Mouse (Mus musculus): Measurements from ENCODE around the gene Tmem86b. TPM values are rescaled to one million over a fixed set of nuclear protein-coding genes. Genes with fewer than 3 reads are reported as not detected.

Gene Tmem86b
- polyA plus RNA-seq, 1 experiment: 83.0 TPM

- Histone ChIP-seq H3K36me3 (ENCODE audit: control insufficient read depth, insufficient read depth, low read length) (no peaks in the 10 kb centered on the region), H3K4me1 (ENCODE audit: control insufficient read depth, insufficient read depth, low read length) (no peaks in the 10 kb centered on the region), H3K4me3 (ENCODE audit: insufficient read depth, low read depth, low read length) (no peak overlapping the region), H3K27me3 (replicated peaks; ENCODE audit: control insufficient read depth, insufficient read depth, low read length) (no peaks in the 10 kb centered on the region), H3K27ac (ENCODE audit: insufficient read depth, low read depth, low read length) (no peak overlapping the region)
- DNase-seq: peak; percentile 61
- 65% methylated on average over 14 of the region's 14 CpGs for WGBS
- TF ChIP-seq CTCF (conservative IDR thresholded peaks at IDR 0.05; ENCODE audit: insufficient read depth, insufficient read length, low read depth, low read length) (no peak), POLR2A (IDR thresholded peaks at IDR 0.05; ENCODE audit: low read depth, low read length) (no peak)
Observed at GRCm38 (mm10) chr7:4613740-4614403, 17.4 kb downstream of the Tmem86b start.

DNA sequence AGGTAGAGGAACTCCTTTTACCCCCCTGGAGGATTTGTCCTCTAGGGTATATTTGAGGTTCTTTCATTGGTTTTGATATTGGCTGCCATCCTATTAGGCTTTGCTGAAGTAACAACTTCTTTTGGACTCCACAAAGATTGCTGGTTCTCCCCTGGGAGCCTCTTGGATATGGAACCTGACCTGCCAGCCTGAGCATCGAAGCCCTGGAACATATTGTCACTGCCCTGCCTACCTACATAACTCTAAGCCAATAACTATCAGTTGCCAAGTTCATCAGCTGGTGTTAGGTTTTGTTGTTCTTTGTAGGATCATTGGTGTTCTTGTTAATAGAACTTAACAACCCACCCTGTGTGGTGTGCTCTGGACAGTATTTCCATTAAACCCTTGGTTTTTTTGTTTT lies 18.3 kb downstream of the Tmem86b start:
- TF ChIP-seq CTCF (conservative IDR thresholded peaks at IDR 0.05; ENCODE audit: insufficient read depth, insufficient read length, low read depth, low read length) (no peak), POLR2A (IDR thresholded peaks at IDR 0.05; ENCODE audit: low read depth, low read length) (no peak)
- WGBS: 47% methylated on average over 1 of the region's 1 CpGs

GRCm38 (mm10) chr7:4612386-4612785 lies 18.8 kb downstream of the Tmem86b start:
- H3K4me1 ChIP-seq (ENCODE audit: control insufficient read depth, insufficient read depth, low read length): no peaks in the 10 kb centered on the region
- H3K36me3 ChIP-seq (ENCODE audit: control insufficient read depth, insufficient read depth, low read length): no peaks in the 10 kb centered on the region
- H3K27ac ChIP-seq (ENCODE audit: insufficient read depth, low read depth, low read length): no peak overlapping the region
- WGBS: 66% methylated on average over 8 of the region's 8 CpGs
- DNase-seq: no peak
- no peaks in the 10 kb centered on the region for H3K27me3 ChIP-seq (replicated peaks; ENCODE audit: control insufficient read depth, insufficient read depth, low read length)
- TF ChIP-seq POLR2A (IDR thresholded peaks at IDR 0.05; ENCODE audit: low read depth, low read length) (no peak), CTCF (conservative IDR thresholded peaks at IDR 0.05; ENCODE audit: insufficient read depth, insufficient read length, low read depth, low read length) (no peak)
- H3K4me3 ChIP-seq (ENCODE audit: insufficient read depth, low read depth, low read length): no peak overlapping the region

More for the DNA sequence above, 18.3 kb downstream of the Tmem86b start:
- H3K4me1 ChIP-seq (ENCODE audit: control insufficient read depth, insufficient read depth, low read length): no peaks in the 10 kb centered on the region
- DNase-seq: no peak
- H3K27ac ChIP-seq (ENCODE audit: insufficient read depth, low read depth, low read length): no peak overlapping the region
- no peak overlapping the region for H3K4me3 ChIP-seq (ENCODE audit: insufficient read depth, low read depth, low read length)
- no peaks in the 10 kb centered on the region for H3K27me3 ChIP-seq (replicated peaks; ENCODE audit: control insufficient read depth, insufficient read depth, low read length)
- no peaks in the 10 kb centered on the region for H3K36me3 ChIP-seq (ENCODE audit: control insufficient read depth, insufficient read depth, low read length)

- Histone ChIP-seq H3K4me3 (ENCODE audit: insufficient read depth, low read depth, low read length) (no peak overlapping the region), H3K27me3 (replicated peaks; ENCODE audit: control insufficient read depth, insufficient read depth, low read length) (no peaks in the 10 kb centered on the region), H3K4me1 (ENCODE audit: control insufficient read depth, insufficient read depth, low read length) (no peaks in the 10 kb centered on the region), H3K27ac (ENCODE audit: insufficient read depth, low read depth, low read length) (no peak overlapping the region), H3K36me3 (ENCODE audit: control insufficient read depth, insufficient read depth, low read length) (no peaks in the 10 kb centered on the region)
- TF ChIP-seq POLR2A (IDR thresholded peaks at IDR 0.05; ENCODE audit: low read depth, low read length) (no peak), CTCF (conservative IDR thresholded peaks at IDR 0.05; ENCODE audit: insufficient read depth, insufficient read length, low read depth, low read length) (no peak)
- DNase-seq: no peak
- 84% methylated on average over 12 of the region's 12 CpGs for WGBS
Observed at GRCm38 (mm10) chr7:4611921-4612341, 19.3 kb downstream of the Tmem86b start.

DNA sequence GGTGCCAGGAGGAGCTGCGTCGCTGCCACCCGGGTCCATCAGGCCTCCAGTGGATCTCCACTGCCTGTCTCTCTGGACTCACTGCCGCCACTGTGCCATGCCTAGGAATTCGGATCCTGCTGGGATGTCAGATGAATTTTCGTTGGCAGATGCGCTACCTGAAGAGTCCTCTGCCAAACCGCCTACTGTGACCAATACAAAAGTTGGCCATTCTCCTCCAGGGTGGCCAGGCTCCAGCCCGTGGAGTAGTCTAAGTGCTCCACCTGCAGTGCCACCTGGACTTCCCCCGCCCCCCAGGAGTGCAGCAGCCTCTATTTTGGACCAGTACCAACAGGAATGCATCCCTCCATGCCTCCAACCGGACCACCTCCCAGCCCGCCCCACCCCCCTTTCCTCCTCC lies 19.7 kb downstream of the Tmem86b start:
- Histone ChIP-seq H3K4me3 (ENCODE audit: insufficient read depth, low read depth, low read length) (no peak overlapping the region), H3K27ac (ENCODE audit: insufficient read depth, low read depth, low read length) (no peak overlapping the region), H3K36me3 (ENCODE audit: control insufficient read depth, insufficient read depth, low read length) (no peaks in the 10 kb centered on the region), H3K27me3 (replicated peaks; ENCODE audit: control insufficient read depth, insufficient read depth, low read length) (no peaks in the 10 kb centered on the region), H3K4me1 (ENCODE audit: control insufficient read depth, insufficient read depth, low read length) (no peaks in the 10 kb centered on the region)
- no peak for DNase-seq
- 88% methylated on average over 12 of the region's 12 CpGs for WGBS
- TF ChIP-seq CTCF (conservative IDR thresholded peaks at IDR 0.05; ENCODE audit: insufficient read depth, insufficient read length, low read depth, low read length) (no peak), POLR2A (IDR thresholded peaks at IDR 0.05; ENCODE audit: low read depth, low read length) (no peak)

DNA sequence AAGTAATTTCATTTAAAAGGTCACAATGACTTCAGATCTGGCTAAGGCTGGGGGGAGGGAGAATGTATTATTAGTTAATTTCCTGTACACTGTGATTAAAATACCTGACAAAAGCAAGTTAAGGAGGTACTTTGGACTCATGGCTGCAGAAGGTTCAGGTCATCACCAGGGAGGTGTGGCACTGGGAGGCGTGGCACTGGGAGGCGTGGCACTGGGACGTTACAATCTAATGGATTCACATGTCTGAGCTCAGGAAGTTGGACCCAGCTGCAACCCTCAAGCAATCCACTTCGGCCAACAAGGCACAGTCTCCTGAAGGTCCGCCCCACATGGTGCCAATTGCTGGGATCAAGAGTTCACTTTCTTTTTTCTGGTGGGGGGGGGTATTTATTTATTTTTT lies 23.2 kb downstream of the Tmem86b start:
- H3K36me3 ChIP-seq (ENCODE audit: control insufficient read depth, insufficient read depth, low read length): no peaks in the 10 kb centered on the region
- DNase-seq: peak; percentile 80
- TF ChIP-seq POLR2A (IDR thresholded peaks at IDR 0.05; ENCODE audit: low read depth, low read length) (no peak), CTCF (conservative IDR thresholded peaks at IDR 0.05; ENCODE audit: insufficient read depth, insufficient read length, low read depth, low read length) (no peak)
- H3K4me1 ChIP-seq (ENCODE audit: control insufficient read depth, insufficient read depth, low read length): no peaks in the 10 kb centered on the region
- H3K27me3 ChIP-seq (replicated peaks; ENCODE audit: control insufficient read depth, insufficient read depth, low read length): no peaks in the 10 kb centered on the region
- no peak overlapping the region for H3K27ac ChIP-seq (ENCODE audit: insufficient read depth, low read depth, low read length)
- no peak overlapping the region for H3K4me3 ChIP-seq (ENCODE audit: insufficient read depth, low read depth, low read length)
- WGBS: 45% methylated on average over 5 of the region's 5 CpGs

DNA sequence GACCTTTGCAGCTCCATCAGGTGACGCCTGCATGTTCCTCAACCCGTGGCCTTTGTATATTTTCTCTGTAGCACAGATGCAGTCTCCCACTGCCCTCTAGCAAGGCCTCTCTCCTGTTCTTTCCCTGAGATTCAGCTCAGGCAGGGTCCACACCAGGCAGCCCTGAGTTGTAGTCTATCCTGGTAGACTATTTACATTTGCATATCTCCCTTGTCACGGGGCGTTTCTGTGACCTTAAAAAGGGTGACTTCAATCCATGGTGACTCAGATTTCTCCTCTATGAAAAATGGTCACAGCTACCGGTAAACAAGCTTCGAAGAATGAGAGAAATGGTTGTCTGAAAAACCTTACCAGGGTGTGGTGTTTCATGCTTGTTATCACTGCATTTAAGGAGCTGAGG lies 27.3 kb downstream of the Tmem86b start, which contains the start of gene Ptprh:
Ptprh (minus strand) TSS at position 169 of the 400 bp plus-strand sequence.
- H3K27ac ChIP-seq (ENCODE audit: insufficient read depth, low read depth, low read length): no peak within 1 kb of the TSS

More for the DNA sequence above, 27.3 kb downstream of the Tmem86b start, which contains the start of gene Ptprh:
- TF ChIP-seq POLR2A (IDR thresholded peaks at IDR 0.05; ENCODE audit: low read depth, low read length): no peak
- TF ChIP-seq CTCF (conservative IDR thresholded peaks at IDR 0.05; ENCODE audit: insufficient read depth, insufficient read length, low read depth, low read length): no peak
- H3K4me1 ChIP-seq (ENCODE audit: control insufficient read depth, insufficient read depth, low read length): no peaks in the 10 kb centered on the region
- DNase-seq: no peak
- WGBS: 67% methylated on average over 6 of the region's 6 CpGs
- H3K36me3 ChIP-seq (ENCODE audit: control insufficient read depth, insufficient read depth, low read length): no peaks in the 10 kb centered on the region
- no peaks in the 10 kb centered on the region for H3K27me3 ChIP-seq (replicated peaks; ENCODE audit: control insufficient read depth, insufficient read depth, low read length)
- no peak within 1 kb of the TSS for H3K4me3 ChIP-seq (ENCODE audit: insufficient read depth, low read depth, low read length)

All from kidney, adult 2 months (tissue).